Mouse (Mus musculus) skeletal muscle tissue, postnatal 0 days (tissue): ENCODE results near the gene Twistnb. TPM values are rescaled to one million over a fixed set of nuclear protein-coding genes. Genes with fewer than 3 reads are reported as not detected.

Experiments
- polyA plus RNA-seq: library from polyadenylated mRNA; unstranded; fragments of >200 nt; fragmentation: Nextera tagmentation; extraction: Ambion mirVana; gene quantifications from 2 replicates; pipeline ENCODE4 v1.2.1, GENCODE M21; 2015

Gene Twistnb
- polyA plus RNA-seq, result 35.5 and 38.6 TPM in 2 replicates

DNA sequence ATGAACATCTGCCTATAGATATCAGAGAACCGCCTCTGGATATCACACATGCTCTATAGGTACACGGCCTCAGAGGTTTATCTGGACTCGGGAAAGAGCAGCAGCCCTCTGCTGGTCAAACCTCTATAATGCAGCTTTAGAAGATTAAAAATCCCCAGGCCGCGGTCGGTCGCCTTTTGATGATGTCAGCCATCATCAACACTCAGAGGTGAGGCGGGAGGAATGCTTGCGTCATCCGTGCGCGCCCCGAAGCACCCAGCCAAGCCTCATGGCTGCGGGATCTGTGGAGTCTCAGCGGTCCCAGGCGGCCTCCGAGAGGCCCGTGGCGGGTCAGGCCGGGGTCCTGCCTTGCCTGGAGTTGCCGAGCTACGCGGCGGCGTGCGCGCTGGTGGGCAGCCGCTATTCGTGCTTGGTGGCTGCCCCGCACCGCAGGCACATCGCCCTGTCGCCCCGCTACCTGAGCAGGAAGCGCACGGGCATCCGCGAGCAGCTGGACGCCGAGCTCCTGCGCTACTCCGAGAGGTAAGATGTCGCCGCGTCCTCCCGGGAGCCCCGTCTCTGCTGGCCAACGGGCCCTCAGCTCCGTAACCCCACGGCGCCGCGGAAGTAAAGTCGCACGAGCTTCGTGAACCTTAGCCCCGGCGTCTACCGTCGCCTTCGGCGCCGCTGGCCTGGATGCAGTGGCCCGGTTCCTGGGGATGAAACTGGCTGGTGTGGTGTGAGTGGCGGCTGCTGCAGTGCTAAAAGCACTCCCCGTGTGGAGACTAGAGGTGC, at the start of gene Twistnb:
Gene Twistnb, plus strand, starts transcription at position 249 of the 774 bp plus-strand sequence.

DNA sequence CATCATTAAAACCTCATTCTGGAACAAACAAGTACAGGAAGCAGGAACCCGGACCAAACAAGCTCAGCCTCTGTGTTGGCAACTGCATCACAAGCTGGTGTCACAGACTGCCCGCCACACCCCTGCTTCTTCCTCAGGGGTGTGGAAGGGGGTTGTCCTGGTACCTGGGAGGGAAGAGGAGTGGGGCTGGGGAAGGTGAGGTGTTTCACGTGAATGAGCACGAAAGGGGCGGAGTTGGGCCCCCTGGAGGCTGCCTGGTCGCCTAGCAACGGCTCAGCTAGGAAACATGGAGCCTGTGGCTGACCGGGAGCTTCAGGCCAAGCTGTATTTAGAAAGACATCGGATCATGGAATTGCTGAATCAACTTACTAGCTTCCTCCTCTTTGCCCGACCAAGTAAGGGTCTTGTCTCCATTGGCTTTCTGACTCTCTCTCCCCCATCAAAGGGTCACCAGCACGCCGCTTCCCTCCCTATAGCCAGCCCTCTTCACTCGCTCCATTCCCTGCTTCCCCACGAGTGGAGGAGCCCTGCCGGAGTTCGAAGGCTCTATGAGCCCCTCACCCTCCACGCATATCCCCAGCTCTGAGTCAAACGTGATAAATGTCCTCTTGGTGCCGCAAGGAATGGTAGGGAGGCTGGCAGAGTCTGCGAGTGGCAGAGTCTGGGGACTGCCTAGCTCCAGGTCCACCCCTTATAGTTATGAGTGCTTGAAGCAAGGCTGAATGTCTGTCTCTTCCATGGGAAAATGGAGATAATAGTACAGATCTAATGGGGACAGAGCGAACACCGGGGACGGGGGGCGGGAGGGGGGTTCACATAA, 34.4 kb upstream of the Twistnb start, which contains the start of gene Efcab10:
Gene Efcab10, plus strand, starts transcription at position 51 of the 820 bp plus-strand sequence.

Other genes with a start within 250 kb of the Twistnb start
- gene Efcab10, start 34.8 kb upstream of the Twistnb start, polyA plus RNA-seq, result not detected in 2 replicates